Mouse (Mus musculus): Measurements from ENCODE around the gene Fmnl2. TPM values are rescaled to one million over a fixed set of nuclear protein-coding genes. Genes with fewer than 3 reads are reported as not detected.

The Fmnl2 gene
- polyA plus RNA-seq, 1 experiment from 2014 or later, result 6.1 TPM

- Histone ChIP-seq H3K36me3 (ENCODE audit: inconsistent target) (no peaks in the 10 kb centered on the region), H3K79me2 (ENCODE audit: inconsistent target) (no peaks in the 10 kb centered on the region), H3K27ac (no peak overlapping the region), H3K4me3 (ENCODE audit: inconsistent target) (no peak overlapping the region)
- 94% methylated on average over 3 of the region's 3 CpGs for WGBS (ENCODE audit: missing documents)
Observed at GRCm38 (mm10) chr2:53022982-53023381, 165.3 kb downstream of the Fmnl2 start.

DNA sequence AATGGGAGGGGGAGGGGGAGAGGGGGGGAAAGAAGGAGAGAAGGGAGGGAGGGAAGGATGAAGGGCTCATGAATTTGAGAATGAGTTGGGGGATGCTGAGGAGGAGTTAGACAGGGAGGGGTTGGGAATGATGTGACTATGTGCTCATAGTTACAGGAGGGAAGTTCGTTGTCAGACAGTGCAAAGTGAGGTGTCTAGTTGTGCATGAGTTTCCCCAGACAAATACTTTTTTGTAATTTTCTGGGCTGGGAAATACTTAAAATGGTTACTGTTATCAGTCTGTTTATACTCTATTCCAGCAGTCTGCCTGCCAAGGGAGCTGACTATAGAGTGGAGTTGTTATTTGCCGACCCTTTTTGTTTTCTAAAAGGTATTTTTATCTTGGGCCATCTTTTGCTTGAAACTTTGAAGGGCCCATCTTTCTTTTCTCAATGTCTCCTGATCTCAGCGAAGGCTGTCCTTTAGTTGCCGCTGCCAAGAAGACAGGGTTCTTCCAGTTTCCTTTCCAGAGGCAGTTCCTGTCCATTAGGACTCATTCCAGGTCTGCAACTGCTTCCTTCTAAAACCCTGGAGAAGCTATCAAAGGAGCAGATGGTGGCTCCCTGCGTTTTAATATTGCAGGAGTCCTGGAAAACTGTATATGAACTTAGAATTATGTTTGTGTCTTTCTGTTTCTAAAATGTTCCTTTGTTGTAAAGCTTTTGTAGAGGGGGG lies 168.6 kb downstream of the Fmnl2 start:
- H3K79me2 ChIP-seq (ENCODE audit: inconsistent target), result no peaks in the 10 kb centered on the region
- no peaks in the 10 kb centered on the region for H3K36me3 ChIP-seq (ENCODE audit: inconsistent target)
- WGBS (ENCODE audit: missing documents), result 94% methylated on average over 5 of the region's 5 CpGs
- no peak overlapping the region for H3K4me3 ChIP-seq (ENCODE audit: inconsistent target)
- no peak overlapping the region for H3K27ac ChIP-seq

GRCm38 (mm10) chr2:53028868-53029267 lies 171.2 kb downstream of the Fmnl2 start:
- Histone ChIP-seq H3K27ac (no peak overlapping the region), H3K36me3 (ENCODE audit: inconsistent target) (no peaks in the 10 kb centered on the region), H3K4me3 (ENCODE audit: inconsistent target) (no peak overlapping the region), H3K79me2 (ENCODE audit: inconsistent target) (no peaks in the 10 kb centered on the region)
- 100% methylated on average over 1 of the region's 1 CpGs for WGBS (ENCODE audit: missing documents)

DNA sequence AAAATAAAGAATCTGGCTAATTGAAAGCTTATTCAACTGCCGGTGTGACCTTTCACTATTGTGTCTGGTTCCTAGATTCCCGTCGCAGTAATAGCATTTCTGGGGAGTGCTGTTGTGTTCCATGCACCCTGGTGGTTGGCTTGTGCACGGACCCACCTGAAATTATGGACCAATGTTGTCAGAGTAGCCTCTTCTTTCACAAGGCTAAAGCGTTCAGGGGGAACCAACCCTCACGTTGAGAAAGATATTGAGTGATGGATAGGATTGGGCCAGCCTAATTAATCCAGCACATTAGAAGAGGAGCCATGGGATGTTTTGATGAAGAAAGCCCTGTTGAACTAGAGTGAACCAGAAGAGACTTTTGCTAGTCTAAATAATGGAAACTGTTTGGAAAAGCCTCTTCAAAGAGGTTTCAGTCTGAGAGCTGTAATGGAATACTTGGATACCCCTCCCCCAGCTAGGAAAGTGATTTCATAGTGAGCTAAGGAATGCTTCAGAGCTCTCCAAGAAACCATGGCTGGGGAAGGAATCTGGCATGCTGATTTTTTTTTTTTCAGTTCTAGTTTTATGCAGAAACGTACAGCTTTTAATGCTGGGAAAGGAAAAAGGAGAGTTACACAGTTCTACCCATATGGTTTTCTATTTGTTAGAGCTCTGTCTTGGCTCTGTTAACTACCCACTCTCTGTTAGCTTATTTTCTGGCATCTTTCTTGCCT lies 172.2 kb downstream of the Fmnl2 start:
- no peaks in the 10 kb centered on the region for H3K79me2 ChIP-seq (ENCODE audit: inconsistent target)
- WGBS (ENCODE audit: missing documents), result 96% methylated on average over 7 of the region's 7 CpGs
- H3K27ac ChIP-seq, result no peak overlapping the region
- no peak overlapping the region for H3K4me3 ChIP-seq (ENCODE audit: inconsistent target)
- no peaks in the 10 kb centered on the region for H3K36me3 ChIP-seq (ENCODE audit: inconsistent target)

DNA sequence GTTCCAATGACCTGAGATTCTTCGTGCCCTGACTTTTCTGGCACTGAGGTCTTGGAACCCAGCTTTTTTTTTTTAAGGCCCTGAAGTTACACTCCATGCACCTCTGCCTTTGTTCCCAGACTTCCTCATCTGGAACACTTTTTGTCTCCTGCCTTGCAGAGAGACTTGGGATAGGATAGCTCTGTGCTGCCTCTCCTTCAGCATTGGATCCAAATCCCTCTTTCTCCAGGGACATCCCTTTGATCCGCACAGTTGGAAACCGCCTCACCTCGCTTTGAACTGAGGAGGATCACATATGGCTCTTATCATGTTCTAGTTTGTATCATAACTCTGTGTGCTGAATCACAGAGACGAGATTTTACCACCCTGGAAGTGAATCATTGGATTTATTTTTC lies 172.8 kb downstream of the Fmnl2 start:
- Histone ChIP-seq H3K79me2 (ENCODE audit: inconsistent target) (no peaks in the 10 kb centered on the region), H3K4me3 (ENCODE audit: inconsistent target) (no peak overlapping the region), H3K27ac (no peak overlapping the region), H3K36me3 (ENCODE audit: inconsistent target) (no peaks in the 10 kb centered on the region)
- WGBS (ENCODE audit: missing documents), result 80% methylated on average over 5 of the region's 5 CpGs

DNA sequence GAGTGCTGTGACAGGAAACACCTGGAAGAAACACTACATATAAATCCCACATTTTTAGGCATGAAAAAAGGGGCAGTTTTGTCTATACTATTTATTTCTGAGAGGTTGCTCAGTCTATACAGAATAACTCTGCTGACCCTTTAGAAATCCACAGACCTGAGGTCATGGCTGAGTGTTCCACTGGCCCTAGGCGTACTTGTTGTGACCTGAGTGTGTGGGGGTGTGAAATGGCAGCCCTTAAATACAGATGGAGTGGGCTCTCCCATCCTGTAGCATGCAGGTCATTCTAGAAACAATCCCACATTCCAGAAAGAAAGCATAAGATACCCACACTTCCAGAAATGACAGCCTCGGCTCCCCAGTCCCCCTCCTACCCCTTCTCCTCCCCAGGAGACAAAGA lies 180.6 kb downstream of the Fmnl2 start:
- Histone ChIP-seq H3K4me3 (ENCODE audit: inconsistent target) (no peak overlapping the region), H3K79me2 (ENCODE audit: inconsistent target) (no peaks in the 10 kb centered on the region), H3K27ac (no peak overlapping the region), H3K36me3 (ENCODE audit: inconsistent target) (no peaks in the 10 kb centered on the region)
- 95% methylated on average over 2 of the region's 2 CpGs for WGBS (ENCODE audit: missing documents)

DNA sequence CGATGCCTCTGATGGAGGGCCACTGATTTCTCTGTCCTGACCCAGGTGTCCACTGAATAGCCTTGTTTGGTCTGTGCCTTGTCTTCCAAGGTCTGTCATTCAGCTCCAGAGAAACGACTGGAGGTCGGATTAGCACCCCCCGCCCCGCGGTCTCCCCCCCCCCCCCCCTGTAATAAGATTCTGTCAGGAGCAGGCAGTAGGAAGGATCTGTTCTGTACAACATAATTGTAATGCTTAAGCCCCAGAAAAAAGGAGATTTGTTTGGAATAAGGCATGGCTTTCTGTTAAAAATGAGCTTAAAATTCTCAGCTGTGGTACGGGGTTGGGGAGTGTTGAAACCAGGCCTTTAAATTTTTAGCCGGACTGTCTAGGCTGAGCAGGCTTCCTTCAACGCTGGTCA lies 181.1 kb downstream of the Fmnl2 start:
- no peaks in the 10 kb centered on the region for H3K79me2 ChIP-seq (ENCODE audit: inconsistent target)
- H3K4me3 ChIP-seq (ENCODE audit: inconsistent target), result no peak overlapping the region
- H3K36me3 ChIP-seq (ENCODE audit: inconsistent target), result no peaks in the 10 kb centered on the region
- no peak overlapping the region for H3K27ac ChIP-seq
- WGBS (ENCODE audit: missing documents), result 87% methylated on average over 9 of the region's 9 CpGs

DNA sequence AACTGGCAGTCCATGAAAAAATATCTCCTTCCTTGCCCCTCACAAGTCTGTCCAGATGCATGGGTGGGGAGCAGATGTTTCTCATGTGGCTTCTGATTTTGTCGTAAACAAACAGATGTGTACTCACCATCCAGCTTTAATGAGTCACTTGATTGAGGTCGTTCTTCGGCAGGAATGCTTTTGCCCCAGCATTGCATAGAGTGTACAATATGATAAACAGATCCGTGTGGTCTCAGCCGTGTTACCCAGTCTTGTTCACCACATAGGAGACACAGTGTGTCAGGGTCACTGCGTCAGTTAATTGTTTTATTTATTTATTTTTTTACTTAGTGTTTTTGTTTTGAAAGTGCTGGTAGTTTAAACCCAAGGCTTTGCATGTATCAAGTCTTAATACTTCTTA lies 189.4 kb downstream of the Fmnl2 start:
- H3K4me3 ChIP-seq (ENCODE audit: inconsistent target), result no peak overlapping the region
- no peaks in the 10 kb centered on the region for H3K36me3 ChIP-seq (ENCODE audit: inconsistent target)
- no peaks in the 10 kb centered on the region for H3K79me2 ChIP-seq (ENCODE audit: inconsistent target)
- no peak overlapping the region for H3K27ac ChIP-seq
- 99% methylated on average over 5 of the region's 6 CpGs for WGBS (ENCODE audit: missing documents)

DNA sequence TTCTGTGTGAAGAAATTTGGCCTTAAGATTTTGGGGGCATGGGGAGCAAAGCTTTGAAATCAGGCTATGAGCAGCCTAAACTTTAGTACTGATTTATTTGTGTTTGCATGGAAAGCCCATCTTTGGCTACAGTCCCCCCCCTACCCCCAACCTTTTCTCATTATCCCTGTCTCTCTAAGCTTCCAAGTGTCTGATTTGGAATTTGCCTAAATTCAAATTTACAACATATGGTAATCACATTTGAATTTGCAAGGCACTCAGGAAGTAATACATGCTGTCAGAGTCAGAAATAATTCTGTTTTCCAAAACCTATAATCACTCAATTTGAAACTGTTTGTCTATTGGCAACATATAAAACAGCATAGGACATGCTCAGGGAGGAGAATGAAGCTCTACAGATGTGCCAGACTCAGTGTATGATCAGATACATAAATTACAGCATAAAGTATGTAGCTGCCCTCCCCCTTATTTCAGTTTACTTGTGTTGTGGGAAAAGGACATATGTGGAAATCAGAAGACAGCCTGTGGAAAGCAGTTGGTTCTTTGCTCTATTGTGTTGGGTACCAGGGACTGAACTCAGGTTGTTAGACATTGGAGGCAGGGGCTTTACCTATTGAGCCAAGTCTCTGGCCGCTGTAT lies 190.2 kb downstream of the Fmnl2 start:
- H3K79me2 ChIP-seq (ENCODE audit: inconsistent target), result no peaks in the 10 kb centered on the region
- WGBS (ENCODE audit: missing documents), result 100% methylated on average over 1 of the region's 1 CpGs
- no peak overlapping the region for H3K27ac ChIP-seq
- H3K36me3 ChIP-seq (ENCODE audit: inconsistent target), result no peaks in the 10 kb centered on the region
- no peak overlapping the region for H3K4me3 ChIP-seq (ENCODE audit: inconsistent target)

- H3K27ac ChIP-seq, result no peak overlapping the region
- no peaks in the 10 kb centered on the region for H3K79me2 ChIP-seq (ENCODE audit: inconsistent target)
- H3K36me3 ChIP-seq (ENCODE audit: inconsistent target), result no peaks in the 10 kb centered on the region
- no peak overlapping the region for H3K4me3 ChIP-seq (ENCODE audit: inconsistent target)
- whole genome bisulfite sequencing (ENCODE audit: missing documents), result 100% methylated on average over 6 of the region's 6 CpGs
Observed at GRCm38 (mm10) chr2:53050376-53050775, 192.7 kb downstream of the Fmnl2 start.

- Histone ChIP-seq H3K36me3 (ENCODE audit: inconsistent target) (no peaks in the 10 kb centered on the region), H3K79me2 (ENCODE audit: inconsistent target) (no peaks in the 10 kb centered on the region), H3K27ac (no peak overlapping the region), H3K4me3 (ENCODE audit: inconsistent target) (no peak overlapping the region)
- 27% methylated on average over 8 of the region's 8 CpGs for WGBS (ENCODE audit: missing documents)
Observed at GRCm38 (mm10) chr2:53051502-53051901, 193.8 kb downstream of the Fmnl2 start.

DNA sequence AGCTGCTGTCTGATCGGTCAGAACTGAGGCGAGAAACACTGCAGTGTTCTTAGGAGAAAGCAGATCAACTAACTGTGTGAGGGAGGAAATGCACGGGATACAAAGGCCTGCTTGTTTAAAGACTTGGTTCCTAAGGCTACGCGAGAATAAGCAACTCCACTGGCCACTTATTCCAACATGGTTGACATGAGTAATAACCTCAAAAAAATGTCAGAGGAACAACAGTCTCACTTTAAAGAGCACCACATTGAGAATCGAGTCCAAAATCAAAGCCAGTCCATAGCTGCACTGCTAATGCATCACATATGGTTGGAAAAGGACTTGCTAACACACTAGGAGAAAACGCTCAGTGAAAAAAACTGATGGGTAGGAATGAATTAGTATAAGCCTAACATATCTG lies 196.1 kb downstream of the Fmnl2 start:
- H3K27ac ChIP-seq, result no peak overlapping the region
- no peaks in the 10 kb centered on the region for H3K36me3 ChIP-seq (ENCODE audit: inconsistent target)
- H3K4me3 ChIP-seq (ENCODE audit: inconsistent target), result no peak overlapping the region
- H3K79me2 ChIP-seq (ENCODE audit: inconsistent target), result no peaks in the 10 kb centered on the region
- 95% methylated on average over 7 of the region's 7 CpGs for WGBS (ENCODE audit: missing documents)

DNA sequence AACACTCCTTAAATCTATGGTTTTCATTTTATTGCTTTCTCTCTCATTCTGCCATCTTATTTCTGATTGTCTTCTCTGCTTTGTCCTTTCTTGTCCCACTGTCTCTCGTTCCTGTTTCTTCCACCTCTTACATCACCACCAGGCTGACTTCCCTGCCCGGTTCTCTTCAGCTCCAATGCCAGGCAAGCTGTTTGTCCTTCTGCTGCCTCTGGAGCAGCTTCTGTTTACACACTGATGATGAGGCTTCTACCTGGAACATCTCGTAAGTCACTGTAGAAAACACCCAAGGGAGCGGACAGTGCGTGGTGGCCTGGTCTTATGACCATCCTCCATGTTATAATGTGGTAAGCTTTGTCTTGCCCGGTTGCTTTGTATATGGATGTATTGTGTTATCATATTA lies 198.9 kb downstream of the Fmnl2 start:
- H3K27ac ChIP-seq, result no peak overlapping the region
- WGBS (ENCODE audit: missing documents), result 81% methylated on average over 6 of the region's 6 CpGs
- H3K4me3 ChIP-seq (ENCODE audit: inconsistent target), result no peak overlapping the region
- no peaks in the 10 kb centered on the region for H3K36me3 ChIP-seq (ENCODE audit: inconsistent target)
- H3K79me2 ChIP-seq (ENCODE audit: inconsistent target), result no peaks in the 10 kb centered on the region

DNA sequence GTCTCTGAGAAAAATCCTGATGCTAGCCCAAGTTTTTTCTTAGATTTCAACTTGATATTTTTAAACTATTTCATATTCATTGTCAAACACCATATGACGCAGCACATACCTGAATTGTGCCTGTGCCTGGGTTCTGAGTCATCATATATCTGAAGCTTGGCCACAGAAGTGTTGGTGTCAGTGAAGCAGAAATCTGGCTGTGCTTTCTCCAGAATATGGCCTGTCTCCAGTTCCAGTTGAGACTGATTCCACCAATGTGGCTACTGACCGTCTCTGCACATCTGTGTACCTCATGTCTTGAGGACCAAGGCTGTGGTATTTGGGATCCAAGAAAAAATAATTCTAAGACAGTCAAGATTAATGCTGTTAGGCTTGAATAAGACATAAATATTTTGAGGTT lies 199.6 kb downstream of the Fmnl2 start:
- WGBS (ENCODE audit: missing documents), result 92% methylated on average over 2 of the region's 2 CpGs
- no peak overlapping the region for H3K4me3 ChIP-seq (ENCODE audit: inconsistent target)
- no peak overlapping the region for H3K27ac ChIP-seq
- H3K36me3 ChIP-seq (ENCODE audit: inconsistent target), result no peaks in the 10 kb centered on the region
- no peaks in the 10 kb centered on the region for H3K79me2 ChIP-seq (ENCODE audit: inconsistent target)

DNA sequence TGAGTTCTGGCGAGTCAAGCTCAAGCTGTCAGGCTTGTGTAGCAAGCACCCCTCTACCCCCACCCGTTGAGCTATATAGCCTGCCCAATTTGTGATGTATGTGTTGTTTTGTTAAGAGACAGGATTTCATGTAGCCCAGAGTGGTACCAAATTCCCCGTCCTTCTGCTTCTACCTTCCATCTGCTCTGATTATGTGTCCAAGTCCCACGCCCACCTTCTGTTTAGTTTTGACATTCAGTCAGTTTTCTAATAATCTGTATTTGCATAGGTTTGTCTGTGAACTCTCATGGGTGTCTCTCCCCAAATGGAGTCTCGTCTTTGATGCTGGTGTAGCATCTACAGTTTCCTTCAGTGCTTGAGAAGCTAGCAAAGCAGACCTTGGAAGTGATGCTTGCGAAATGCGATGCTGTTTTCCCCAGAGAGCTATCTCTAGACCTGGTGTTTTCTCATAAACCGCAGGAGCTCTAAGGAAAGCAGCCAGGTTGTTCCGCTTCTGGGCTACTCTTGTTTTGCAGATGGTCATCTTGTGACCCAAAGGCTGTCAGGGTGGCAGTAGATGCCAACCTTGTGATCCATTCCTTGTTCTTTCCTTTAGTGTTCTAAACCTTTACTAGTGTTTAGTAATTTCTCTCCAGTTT lies 203.8 kb downstream of the Fmnl2 start:
- H3K27ac ChIP-seq, result no peak overlapping the region
- H3K4me3 ChIP-seq (ENCODE audit: inconsistent target), result no peak overlapping the region
- 93% methylated on average over 8 of the region's 9 CpGs for whole genome bisulfite sequencing (ENCODE audit: missing documents)
- no peaks in the 10 kb centered on the region for H3K36me3 ChIP-seq (ENCODE audit: inconsistent target)
- H3K79me2 ChIP-seq (ENCODE audit: inconsistent target), result no peaks in the 10 kb centered on the region

Measured in macrophage (primary cell).